Mouse (Mus musculus): ENCODE measurements around the gene Slc17a2. TPM values are rescaled to one million over a fixed set of nuclear protein-coding genes. Genes with fewer than 3 reads are reported as not detected.

Slc17a2 gene
- total RNA-seq, 2 experiments from 2014 or later = not detected

- H3K27ac ChIP-seq = no peak overlapping the region
- no peak overlapping the region for H3K4me3 ChIP-seq
- no peak for TF ChIP-seq CTCF (IDR thresholded peaks at IDR 0.05)
- DNase-seq = no peak
- intact Hi-C loops (cut with DNase I) = no loop called here
Observed at GRCm38 (mm10) chr13:23820179-23820940, 13.6 kb downstream of the Slc17a2 start.

GRCm38 (mm10) chr13:23822213-23822612 is 15.4 kb downstream of the Slc17a2 start:
- Histone ChIP-seq H3K4me3 (no peak overlapping the region), H3K27ac (no peak overlapping the region)
- no peak for TF ChIP-seq CTCF (IDR thresholded peaks at IDR 0.05)
- no peak for DNase-seq
- intact Hi-C loops (cut with DNase I) = no loop called here

GRCm38 (mm10) chr13:23826606-23827005 is 19.8 kb downstream of the Slc17a2 start:
- TF ChIP-seq CTCF (IDR thresholded peaks at IDR 0.05) = no peak
- Histone ChIP-seq H3K4me3 (no peak overlapping the region), H3K27ac (no peak overlapping the region)
- no peak for DNase-seq
- intact Hi-C loops (cut with DNase I) = no loop called here

DNA sequence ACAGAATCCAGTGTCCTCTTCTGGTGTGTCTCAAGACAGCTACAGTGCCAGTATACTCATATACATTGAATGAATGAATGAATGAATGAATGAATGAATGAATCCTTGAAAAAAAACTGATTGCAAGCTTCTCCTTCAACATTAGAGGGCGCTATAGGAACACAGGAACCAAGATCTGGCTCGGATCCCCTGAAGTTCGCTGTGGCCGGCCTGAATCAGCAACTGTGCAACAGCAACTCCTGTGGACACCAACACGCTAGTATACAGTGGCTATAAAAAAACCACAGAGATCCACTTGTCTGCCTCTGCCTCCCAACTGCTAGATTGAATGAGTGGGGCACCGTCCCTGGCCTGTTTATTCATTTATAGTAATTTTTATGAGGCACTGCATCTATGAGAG is 26.3 kb downstream of the Slc17a2 start:
- intact Hi-C loops (cut with DNase I) = loop anchor here (2.0 to 5.0 kb wide), 3 partner anchors 118 to 464 kb away; no protein-coding TSS in a partner anchor
- Histone ChIP-seq H3K4me3 (no peak overlapping the region), H3K27ac (no peak overlapping the region)
- TF ChIP-seq CTCF (IDR thresholded peaks at IDR 0.05) = peak; percentile 75
- DNase-seq = peak; percentile 53

GRCm38 (mm10) chr13:23834836-23835235 is 28.0 kb downstream of the Slc17a2 start:
- no peak for TF ChIP-seq CTCF (IDR thresholded peaks at IDR 0.05)
- intact Hi-C loops (cut with DNase I) = loop anchor here (5.0 kb wide), 2 partner anchors 442 to 462 kb away; no protein-coding TSS in a partner anchor

DNA sequence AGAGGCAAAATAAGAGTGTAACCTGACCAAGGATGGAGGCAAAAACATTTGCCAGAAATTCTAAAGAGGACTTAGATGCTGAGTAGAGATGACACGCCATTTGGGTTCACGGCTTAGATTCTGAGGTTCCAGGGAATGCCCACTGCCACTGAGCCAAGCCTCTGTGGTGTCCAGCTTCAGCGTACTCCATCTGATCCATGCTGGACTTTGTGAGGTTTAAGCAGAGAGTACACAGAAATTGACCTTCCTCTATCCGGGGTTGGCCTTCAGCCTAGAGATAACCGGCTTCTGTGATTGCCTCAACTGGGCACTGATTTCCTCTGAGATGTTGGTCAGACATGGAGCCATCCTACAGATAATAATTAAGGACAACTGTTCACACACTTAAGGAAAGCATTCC is 29.8 kb downstream of the Slc17a2 start:
- H3K4me3 ChIP-seq = no peak overlapping the region
- intact Hi-C loops (cut with DNase I) = no loop called here
- TF ChIP-seq CTCF (IDR thresholded peaks at IDR 0.05) = no peak
- no peak for DNase-seq
- H3K27ac ChIP-seq = no peak overlapping the region

More at GRCm38 (mm10) chr13:23834836-23835235, 28.0 kb downstream of the Slc17a2 start:
- Histone ChIP-seq H3K27ac (no peak overlapping the region), H3K4me3 (no peak overlapping the region)
- no peak for DNase-seq

GRCm38 (mm10) chr13:23839308-23839707 is 32.5 kb downstream of the Slc17a2 start, which contains the start of gene Slc17a3:
TSS of gene Slc17a3 (plus strand) at chr13:23839434.
- DNase-seq = no peak
- H3K27ac ChIP-seq = no peak within 1 kb of the TSS
- no peak for TF ChIP-seq CTCF (IDR thresholded peaks at IDR 0.05)
- intact Hi-C loops (cut with DNase I) = no loop called here
- H3K4me3 ChIP-seq = no peak within 1 kb of the TSS

DNA sequence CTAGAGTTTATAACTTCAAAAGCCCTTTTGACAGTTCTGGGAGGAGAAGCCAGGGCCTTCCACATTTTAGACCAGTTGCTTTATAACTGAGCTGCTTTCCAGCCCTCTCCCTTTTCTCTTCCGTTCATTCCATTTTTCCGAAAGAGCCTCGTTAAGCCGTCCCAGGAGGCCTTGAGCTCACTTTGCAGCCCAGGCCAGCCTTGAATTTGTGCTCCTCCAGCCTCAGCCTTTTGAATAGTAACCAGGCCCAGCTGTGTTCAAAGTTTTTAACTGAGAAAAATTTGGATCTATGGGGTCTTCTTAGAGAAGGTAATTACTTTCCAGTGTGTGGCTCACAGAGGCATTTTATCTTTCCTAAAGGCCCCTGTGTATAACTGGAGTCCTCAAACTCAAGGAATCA is 39.1 kb downstream of the Slc17a2 start:
- no peak overlapping the region for H3K27ac ChIP-seq
- H3K4me3 ChIP-seq = no peak overlapping the region
- no peak for DNase-seq
- intact Hi-C loops (cut with DNase I) = no loop called here
- no peak for TF ChIP-seq CTCF (IDR thresholded peaks at IDR 0.05)

- Histone ChIP-seq H3K27ac (no peak overlapping the region), H3K4me3 (no peak overlapping the region)
- intact Hi-C loops (cut with DNase I) = no loop called here
- DNase-seq = no peak
- TF ChIP-seq CTCF (IDR thresholded peaks at IDR 0.05) = no peak
Observed at GRCm38 (mm10) chr13:23849299-23849698, 42.5 kb downstream of the Slc17a2 start.

DNA sequence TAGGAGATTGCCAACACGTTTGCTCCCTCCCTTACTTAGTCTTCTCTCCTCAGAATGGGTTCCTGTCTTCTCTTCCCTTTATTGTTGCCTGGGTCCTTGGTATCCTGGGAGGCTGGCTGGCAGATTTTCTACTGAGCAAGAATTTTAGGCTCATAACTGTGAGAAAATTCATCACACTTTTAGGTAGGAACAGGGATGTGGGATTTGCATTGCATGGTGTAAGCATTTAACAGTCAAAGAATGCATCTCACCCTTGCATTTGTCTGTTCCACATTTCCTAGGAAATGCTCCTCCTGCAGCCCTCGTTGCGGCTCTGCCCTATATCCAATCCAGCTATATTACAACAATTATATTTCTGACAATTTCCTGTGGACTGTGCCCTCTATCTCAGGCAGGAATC is 49.6 kb downstream of the Slc17a2 start:
- H3K27ac ChIP-seq = no peak overlapping the region
- no peak for TF ChIP-seq CTCF (IDR thresholded peaks at IDR 0.05)
- no peak for DNase-seq
- intact Hi-C loops (cut with DNase I) = no loop called here
- H3K4me3 ChIP-seq = no peak overlapping the region

GRCm38 (mm10) chr13:23861815-23862214 is 55.0 kb downstream of the Slc17a2 start:
- DNase-seq = no peak
- Histone ChIP-seq H3K4me3 (no peak overlapping the region), H3K27ac (no peak overlapping the region)
- TF ChIP-seq CTCF (IDR thresholded peaks at IDR 0.05) = no peak
- intact Hi-C loops (cut with DNase I) = no loop called here

DNA sequence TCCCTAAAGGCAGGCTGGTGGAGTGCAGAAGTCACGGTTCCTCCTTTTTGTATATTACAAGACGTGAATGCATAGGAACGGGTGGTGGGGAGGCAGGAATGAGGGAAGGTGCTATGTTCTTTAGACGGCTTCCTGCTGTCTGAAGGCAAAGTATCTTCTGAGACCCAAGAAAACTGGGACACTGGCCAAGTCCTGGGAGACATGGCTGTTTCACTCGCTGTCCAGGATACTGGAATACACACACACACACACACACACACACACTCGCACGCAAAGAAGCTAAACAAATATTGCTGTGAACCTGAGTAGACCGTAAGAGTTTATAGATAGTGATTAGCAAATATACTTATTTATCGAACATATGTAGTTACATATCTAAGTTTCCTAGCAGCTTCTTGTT is 57.9 kb downstream of the Slc17a2 start:
- intact Hi-C loops (cut with DNase I) = no loop called here
- Histone ChIP-seq H3K4me3 (no peak overlapping the region), H3K27ac (no peak overlapping the region)
- DNase-seq = no peak
- no peak for TF ChIP-seq CTCF (IDR thresholded peaks at IDR 0.05)

DNA sequence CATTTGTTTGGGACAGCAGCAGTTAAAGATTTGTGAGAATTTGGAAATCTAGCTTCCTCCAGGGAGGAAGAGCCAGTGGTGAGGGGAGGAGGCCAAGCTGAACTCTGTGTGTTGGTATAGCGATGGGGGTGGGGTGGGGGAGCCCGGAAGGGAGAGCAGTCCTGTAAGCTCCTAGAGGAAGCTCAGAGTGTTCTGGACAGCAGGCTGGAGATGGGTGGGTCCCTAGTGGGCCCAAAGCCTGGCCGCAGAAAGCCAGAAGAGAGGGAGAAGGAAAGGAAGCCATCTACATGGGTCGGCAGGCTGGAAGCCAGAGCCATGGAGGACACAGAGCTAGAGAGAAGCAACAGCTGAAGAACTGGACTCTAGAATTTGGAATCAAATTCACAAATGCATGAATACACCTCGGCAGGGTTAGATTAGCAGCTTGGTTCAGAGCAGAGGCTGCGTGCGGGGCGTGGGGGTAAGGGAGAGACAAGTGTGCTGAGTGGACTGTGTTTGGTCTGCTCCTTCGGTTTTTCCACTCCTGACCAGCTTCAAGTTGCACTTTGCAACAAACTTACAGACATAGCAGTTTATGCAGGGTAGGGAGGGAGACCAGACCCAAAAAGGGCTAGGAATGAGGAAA is 59.4 kb downstream of the Slc17a2 start:
- intact Hi-C loops (cut with DNase I) = no loop called here
- no peak overlapping the region for H3K27ac ChIP-seq

More for the DNA sequence above, 59.4 kb downstream of the Slc17a2 start:
- no peak for TF ChIP-seq CTCF (IDR thresholded peaks at IDR 0.05)
- no peak for DNase-seq
- no peak overlapping the region for H3K4me3 ChIP-seq

All from gastrocnemius, adult 2 months (tissue).